Mouse (Mus musculus) hindbrain, embryonic 13.5 days (tissue): ENCODE data around the gene Irf2. TPM values are rescaled to one million over a fixed set of nuclear protein-coding genes. Genes with fewer than 3 reads are reported as not detected.
A peak's percentile ranks its signal among the peaks of the same experiment; 100 is the strongest.

Experiments
- ATAC-seq: fragments of 200-750 bp; cut with Nextera tagmentation; 2 replicates; pipeline ENCODE4 v1.8.0; 2017; ENCODE audit warnings: moderate TSS enrichment; ENCODE audit not compliant: low FRiP score
- H3K27ac ChIP-seq: fragments of 300-500 bp; sonication (generic); 2 replicates; pipeline ENCODE4 v1.5.1; 2015; ENCODE audit warnings: inconsistent platforms, mild to moderate bottlenecking, moderate library complexity
- H3K27me3 ChIP-seq: fragments of 300-500 bp; sonication (generic); 2 replicates; pipeline ENCODE4 v1.6.1; 2015; ENCODE audit warnings: mild to moderate bottlenecking, inconsistent platforms
- H3K36me3 ChIP-seq: fragments of 300-500 bp; sonication (generic); 2 replicates; pipeline ENCODE4 v1.6.1; 2015; ENCODE audit warnings: mild to moderate bottlenecking, inconsistent platforms
- H3K4me1 ChIP-seq: fragments of 300-500 bp; sonication (generic); replicated peaks from 2 replicates; pipeline ENCODE4 v1.6.1; 2015; ENCODE audit warnings: inconsistent platforms
- H3K4me2 ChIP-seq: fragments of 300-500 bp; sonication (generic); 2 replicates; pipeline ENCODE4 v1.6.1; 2015; ENCODE audit warnings: inconsistent platforms, mild to moderate bottlenecking, moderate library complexity
- H3K4me3 ChIP-seq: fragments of 300-500 bp; sonication (generic); 2 replicates; pipeline ENCODE4 v1.5.1; 2015; ENCODE audit warnings: mild to moderate bottlenecking, inconsistent platforms
- H3K9ac ChIP-seq: fragments of 300-500 bp; sonication (generic); 2 replicates; pipeline ENCODE4 v1.6.1; 2015; ENCODE audit warnings: mild to moderate bottlenecking, inconsistent platforms
- H3K9me3 ChIP-seq: fragments of 300-500 bp; sonication (generic); 2 replicates; pipeline ENCODE4 v1.6.1; 2016; ENCODE audit warnings: inconsistent platforms
- WGBS: fragments of 180-500 bp; shearing (Covaris S2); methylation state at CpG from one replicate; pipeline ENCODE4 v1.1.7; 2015; 5-methylcytosine and 5-hydroxymethylcytosine counted together
- polyA plus RNA-seq: library from polyadenylated mRNA; unstranded; fragments of >200 nt; fragmentation: Nextera tagmentation; extraction: Ambion mirVana; gene quantifications from 2 replicates; pipeline ENCODE4 v1.2.1, GENCODE M21; 2015

The Irf2 gene
- polyA plus RNA-seq, 1 experiment from 2014 or later = 9.3 TPM

GRCm38 (mm10) chr8:46732381-46732915, 7.1 kb upstream of the Irf2 start:
- no peak for ATAC-seq
- no peaks in the 10 kb centered on the region for H3K36me3 ChIP-seq
- no peak overlapping the region for H3K27ac ChIP-seq
- 92% methylated on average over 7 of the region's 7 CpGs for WGBS
- no peaks in the 10 kb centered on the region for H3K27me3 ChIP-seq
- no peak overlapping the region for H3K9ac ChIP-seq
- H3K9me3 ChIP-seq = no peaks in the 10 kb centered on the region
- no peak overlapping the region for H3K4me2 ChIP-seq
- H3K4me1 ChIP-seq = no peaks in the 10 kb centered on the region
- H3K4me3 ChIP-seq = no peak overlapping the region

GRCm38 (mm10) chr8:46733603-46734002, 5.9 kb upstream of the Irf2 start:
- WGBS = 83% methylated on average over 8 of the region's 8 CpGs
- H3K27me3 ChIP-seq = 0 out of 2 replicates have a peak, but pooled peaks cover 2% of the 10 kb centered on the region
- H3K4me2 ChIP-seq = no peak overlapping the region
- H3K4me1 ChIP-seq = peaks cover 3% of the 10 kb centered on the region; the same call in 1 of the 2 replicates
- H3K36me3 ChIP-seq = no peaks in the 10 kb centered on the region
- no peak overlapping the region for H3K4me3 ChIP-seq
- H3K9ac ChIP-seq = no peak overlapping the region
- ATAC-seq = no peak
- H3K9me3 ChIP-seq = no peaks in the 10 kb centered on the region
- H3K27ac ChIP-seq = no peak overlapping the region

GRCm38 (mm10) chr8:46735505-46735904, 4.0 kb upstream of the Irf2 start:
- Histone ChIP-seq H3K4me1 (peaks cover 9% of the 10 kb centered on the region; the same call in 1 of the 2 replicates), H3K4me3 (no peak overlapping the region), H3K27ac (no peak overlapping the region), H3K27me3 (0 out of 2 replicates have a peak, but pooled peaks cover 2% of the 10 kb centered on the region), H3K9ac (no peak overlapping the region), H3K4me2 (no peak overlapping the region), H3K9me3 (no peaks in the 10 kb centered on the region), H3K36me3 (no peaks in the 10 kb centered on the region)
- ATAC-seq = no peak
- WGBS = 80% methylated on average over 11 of the region's 11 CpGs

GRCm38 (mm10) chr8:46736260-46736659, 3.3 kb upstream of the Irf2 start:
- Histone ChIP-seq H3K9ac (no peak overlapping the region), H3K27ac (no peak overlapping the region), H3K4me3 (no peak overlapping the region), H3K4me2 (no peak overlapping the region), H3K27me3 (0 out of 2 replicates have a peak, but pooled peaks cover 2% of the 10 kb centered on the region), H3K36me3 (no peaks in the 10 kb centered on the region), H3K4me1 (peaks cover 9% of the 10 kb centered on the region; the same call in 1 of the 2 replicates), H3K9me3 (no peaks in the 10 kb centered on the region)
- WGBS = 77% methylated on average over 3 of the region's 3 CpGs
- no peak for ATAC-seq

- no peak overlapping the region for H3K9ac ChIP-seq
Observed at GRCm38 (mm10) chr8:46737421-46737820, 2.1 kb upstream of the Irf2 start.

GRCm38 (mm10) chr8:46737907-46738306, 1.6 kb upstream of the Irf2 start:
- Histone ChIP-seq H3K9me3 (no peaks in the 10 kb centered on the region), H3K4me2 (0 out of 2 replicates have a peak overlapping the region, but pooled peaks have one; percentile 15), H3K27me3 (0 out of 2 replicates have a peak, but pooled peaks cover 2% of the 10 kb centered on the region), H3K4me1 (peaks cover 22% of the 10 kb centered on the region), H3K36me3 (no peaks in the 10 kb centered on the region), H3K27ac (no peak overlapping the region), H3K9ac (no peak overlapping the region), H3K4me3 (no peak overlapping the region)
- no peak for ATAC-seq
- 76% methylated on average over 3 of the region's 3 CpGs for WGBS

More at GRCm38 (mm10) chr8:46737421-46737820, 2.1 kb upstream of the Irf2 start:
- peaks cover 19% of the 10 kb centered on the region for H3K4me1 ChIP-seq
- H3K4me3 ChIP-seq = no peak overlapping the region
- WGBS = 88% methylated on average over 10 of the region's 10 CpGs
- H3K36me3 ChIP-seq = no peaks in the 10 kb centered on the region
- no peak for ATAC-seq
- H3K27ac ChIP-seq = no peak overlapping the region
- no peaks in the 10 kb centered on the region for H3K9me3 ChIP-seq
- no peak overlapping the region for H3K4me2 ChIP-seq
- 0 out of 2 replicates have a peak, but pooled peaks cover 2% of the 10 kb centered on the region for H3K27me3 ChIP-seq

GRCm38 (mm10) chr8:46738601-46739000, 931 bp upstream of the Irf2 start:
- Histone ChIP-seq H3K4me1 (peaks cover 22% of the 10 kb centered on the region), H3K9me3 (no peaks in the 10 kb centered on the region), H3K4me2 (peak overlapping the region; percentile 84), H3K36me3 (no peaks in the 10 kb centered on the region), H3K9ac (no peak overlapping the region), H3K27me3 (0 out of 2 replicates have a peak, but pooled peaks cover 2% of the 10 kb centered on the region), H3K4me3 (peak overlapping the region; percentile 92), H3K27ac (no peak overlapping the region; the same call in 1 of the 2 replicates)
- no peak for ATAC-seq
- 21% methylated on average over 5 of the region's 5 CpGs for WGBS

GRCm38 (mm10) chr8:46739956-46740512, 502 bp downstream of the Irf2 start:
- Histone ChIP-seq H3K27ac (peak overlapping the region; percentile 93), H3K36me3 (no peaks in the 10 kb centered on the region), H3K9ac (peak overlapping the region; percentile 98), H3K9me3 (no peaks in the 10 kb centered on the region), H3K27me3 (0 out of 2 replicates have a peak, but pooled peaks cover 2% of the 10 kb centered on the region), H3K4me3 (peak overlapping the region; percentile 92), H3K4me2 (peak overlapping the region; percentile 84), H3K4me1 (peaks cover 22% of the 10 kb centered on the region)
- ATAC-seq = peak; percentile 1; the same call in 1 of the 2 replicates
- under 1% methylated on average over 22 of the region's 22 CpGs for WGBS

- H3K36me3 ChIP-seq = no peaks in the 10 kb centered on the region
- peak overlapping the region; percentile 93 for H3K27ac ChIP-seq
- ATAC-seq = peak; percentile 80
- peak overlapping the region; percentile 84 for H3K4me2 ChIP-seq
- H3K27me3 ChIP-seq = 0 out of 2 replicates have a peak, but pooled peaks cover 2% of the 10 kb centered on the region
- WGBS = under 1% methylated on average over 80 of the region's 97 CpGs
- no peaks in the 10 kb centered on the region for H3K9me3 ChIP-seq
- peaks cover 22% of the 10 kb centered on the region for H3K4me1 ChIP-seq
- peak overlapping the region; percentile 92 for H3K4me3 ChIP-seq
- H3K9ac ChIP-seq = peak overlapping the region; percentile 98
Observed at GRCm38 (mm10) chr8:46740513-46741280, 1.2 kb downstream of the Irf2 start.

- no peaks in the 10 kb centered on the region for H3K9me3 ChIP-seq
- H3K27me3 ChIP-seq = 0 out of 2 replicates have a peak, but pooled peaks cover 2% of the 10 kb centered on the region
- WGBS = 0% methylated on average over 28 of the region's 28 CpGs
- H3K4me1 ChIP-seq = peaks cover 22% of the 10 kb centered on the region
- peak overlapping the region; percentile 98 for H3K9ac ChIP-seq
- peak overlapping the region; percentile 92 for H3K4me3 ChIP-seq
- ATAC-seq = peak; percentile 69
- H3K4me2 ChIP-seq = peak overlapping the region; percentile 84
- H3K36me3 ChIP-seq = no peaks in the 10 kb centered on the region
- H3K27ac ChIP-seq = peak overlapping the region; percentile 93
Observed at GRCm38 (mm10) chr8:46741281-46741791, 1.8 kb downstream of the Irf2 start.

- Histone ChIP-seq H3K4me3 (peak overlapping the region; percentile 92), H3K9me3 (no peaks in the 10 kb centered on the region), H3K27ac (0 out of 2 replicates have a peak overlapping the region, but pooled peaks have one; percentile 93), H3K9ac (peak overlapping the region; percentile 98; the same call in 1 of the 2 replicates), H3K4me1 (peaks cover 22% of the 10 kb centered on the region), H3K36me3 (no peaks in the 10 kb centered on the region), H3K4me2 (peak overlapping the region; percentile 84), H3K27me3 (0 out of 2 replicates have a peak, but pooled peaks cover 2% of the 10 kb centered on the region)
- ATAC-seq = no peak
- WGBS = 49% methylated on average over 8 of the region's 8 CpGs
Observed at GRCm38 (mm10) chr8:46741991-46742690, 2.6 kb downstream of the Irf2 start.
